Comparison of ENCODE assay signal across 19 mouse cellular contexts in the genomic region with DNA sequence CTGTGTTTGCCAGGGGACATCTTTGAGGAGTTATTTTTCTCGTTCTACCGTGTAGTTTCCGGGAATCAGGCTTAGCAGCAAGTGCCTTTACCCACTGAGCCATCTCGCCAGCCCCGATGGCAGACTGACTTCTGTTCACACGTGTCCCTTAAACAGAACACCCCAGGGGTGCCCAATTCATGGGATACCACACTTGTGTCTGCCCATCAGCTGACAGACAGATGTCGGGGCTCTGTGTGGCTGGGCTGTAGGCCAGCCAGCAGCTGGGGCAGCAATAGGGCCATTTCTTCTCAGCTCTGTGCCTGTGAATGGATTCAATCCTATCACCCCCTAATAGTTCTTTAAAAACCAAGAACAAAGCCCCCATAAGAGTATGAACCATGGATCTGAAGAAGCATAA. TPM values are rescaled to one million over a fixed set of nuclear protein-coding genes. Genes with fewer than 3 reads are reported as not detected.
"Had no signal": no experiment of that assay in that cellular context is flagged by ENCODE, and none has a peak within 500 bp of the region (broad histone marks: within the 10 kb centered on the region; RNA-seq: fewer than 3 reads in every experiment).

No protein-coding gene starts in this region.

- DNase-seq: kidney, adult 2 months; kidney, postnatal 25 days; layer of hippocampus, postnatal 36 days; lung, embryonic 14.5 days; lung, postnatal 10 days; lung, postnatal 4 days; midbrain, embryonic 14.5 days; spleen, adult 18-20 months; thymus, adult 18-20 months; thymus, postnatal 14 days had no signal

- H3K9me3 ChIP-seq: limb, embryonic 15.5 days; liver, embryonic 12.5 days; midbrain, embryonic 10.5 days had no signal

- ATAC-seq: liver, embryonic 12.5 days had no signal

- H3K4me3 ChIP-seq: limb, embryonic 15.5 days; liver, embryonic 12.5 days; midbrain, embryonic 10.5 days had no signal

- H3K4me2 ChIP-seq: limb, embryonic 15.5 days; liver, embryonic 12.5 days; lung, embryonic 14.5 days had no signal

- H3K9ac ChIP-seq: limb, embryonic 15.5 days; liver, embryonic 12.5 days; lung, embryonic 14.5 days had no signal

- H3K27me3 ChIP-seq: limb, embryonic 15.5 days; liver, embryonic 12.5 days had no signal

- H3K27ac ChIP-seq: liver, embryonic 12.5 days; midbrain, embryonic 10.5 days had no signal

RNA-seq across cellular contexts. Expression of gene Ccer2, which starts 19.2 kb away (rescaled TPM):
- total RNA-seq: megakaryocyte, adult 5-6 weeks; neutrophil, adult 5-6 weeks had no signal
- polyA plus RNA-seq: kidney, adult 2 months; kidney, embryonic 16.5 days; liver, embryonic 12.5 days; liver, embryonic 16.5 days; lung, embryonic 14.5 days; midbrain, embryonic 10.5 days; stomach, embryonic 14.5 days; urinary bladder, adult 2 months had no signal
